Mouse (Mus musculus) left cerebral cortex, adult 8-10 months (tissue): ENCODE results near the gene Cluh. TPM values are rescaled to one million over a fixed set of nuclear protein-coding genes. Genes with fewer than 3 reads are reported as not detected.

Experiments used
- DNase-seq, 2 experiments: peaks; one replicate each; pipeline ENCODE4 v3.0.0; 2022; ENCODE audit warnings: low spot score in 2 of 2
- total RNA-seq, 4 experiments: library from RNA; stranded (reverse); gene quantifications; 2 replicates each; pipeline ENCODE4 v1.2.4; 2022

Gene Cluh
- total RNA-seq, 4 experiments from 2014 or later, result 63.0 to 77.5 (median 73.7) TPM

DNA sequence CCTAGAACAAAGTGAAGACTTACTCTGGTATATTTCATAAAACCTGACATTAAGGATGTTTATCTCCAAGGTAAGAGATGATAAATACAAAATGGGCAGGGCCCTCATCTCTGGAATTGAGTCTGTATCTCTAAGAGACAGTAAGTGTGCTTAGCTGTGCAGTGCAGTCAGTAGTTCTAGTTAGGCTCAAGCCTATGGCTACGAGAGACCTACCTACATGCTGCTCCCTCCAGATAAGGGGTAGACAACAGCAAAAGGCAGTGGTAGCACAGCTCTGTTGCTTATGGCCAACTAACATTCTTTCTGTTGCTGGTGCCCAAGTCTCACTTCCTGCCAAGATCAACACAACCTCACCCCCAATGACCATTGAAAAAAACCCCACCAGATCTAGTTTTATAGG, 24.3 kb downstream of the Cluh start:
- no peak for DNase-seq

DNA sequence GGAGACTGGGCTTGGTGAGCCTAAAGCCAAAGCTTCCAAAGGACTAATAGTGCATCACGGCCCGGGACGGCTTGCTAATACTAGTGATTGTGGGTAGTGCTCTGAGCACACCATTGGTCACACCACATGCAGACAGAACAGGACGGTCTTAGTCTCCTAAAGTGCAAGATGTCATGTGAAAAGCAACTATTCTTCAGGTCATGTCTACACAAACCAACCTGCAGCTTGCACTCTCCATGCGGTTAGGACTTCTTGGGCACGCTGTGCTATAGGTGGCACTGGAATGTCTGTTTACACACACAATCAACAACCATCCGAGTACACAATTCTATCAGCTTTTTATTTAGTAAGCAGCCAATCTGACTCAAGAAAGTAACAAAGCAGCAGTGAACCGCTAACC, 25.4 kb downstream of the Cluh start:
- DNase-seq, result no peak

DNA sequence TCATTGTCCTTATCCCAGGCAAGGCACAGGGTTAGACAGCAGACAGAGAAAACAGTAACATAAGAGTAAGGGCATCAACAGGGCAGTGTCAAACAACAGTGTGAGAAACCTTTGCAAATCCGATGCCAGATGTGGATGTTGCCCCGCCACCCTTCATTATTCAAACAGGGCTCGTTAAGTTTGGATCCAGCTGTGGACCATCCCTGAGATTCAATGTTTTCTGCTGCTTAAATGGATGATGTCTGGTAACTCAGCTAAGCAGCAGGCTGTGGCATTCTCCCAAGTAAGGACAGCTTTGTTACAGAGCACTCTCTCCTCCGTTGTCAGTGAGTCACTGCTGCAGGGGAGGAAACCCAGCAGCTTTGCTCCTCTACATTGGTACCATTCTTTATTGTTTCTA, 25.9 kb downstream of the Cluh start:
- DNase-seq, result peak in 1 of 2 experiments; percentile 67

DNA sequence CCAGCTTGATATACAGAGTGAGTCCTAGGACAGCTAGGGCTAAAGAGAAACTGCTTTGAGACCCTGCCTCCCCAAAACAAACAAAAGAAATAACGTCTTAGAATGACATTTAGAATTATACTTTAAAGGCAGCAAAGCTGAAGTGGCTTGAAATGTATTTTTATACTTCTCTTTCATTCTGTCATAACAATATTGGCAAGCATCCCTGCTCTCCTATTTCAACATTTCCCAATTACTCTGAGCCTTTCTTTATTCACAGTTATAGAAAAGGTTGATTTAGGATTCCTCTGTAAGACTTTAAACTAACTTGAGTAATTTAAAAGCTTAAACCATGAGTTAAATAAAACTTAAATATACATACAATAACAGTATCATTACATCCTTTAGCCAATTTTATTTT, 42.9 kb downstream of the Cluh start:
- no peak for DNase-seq

DNA sequence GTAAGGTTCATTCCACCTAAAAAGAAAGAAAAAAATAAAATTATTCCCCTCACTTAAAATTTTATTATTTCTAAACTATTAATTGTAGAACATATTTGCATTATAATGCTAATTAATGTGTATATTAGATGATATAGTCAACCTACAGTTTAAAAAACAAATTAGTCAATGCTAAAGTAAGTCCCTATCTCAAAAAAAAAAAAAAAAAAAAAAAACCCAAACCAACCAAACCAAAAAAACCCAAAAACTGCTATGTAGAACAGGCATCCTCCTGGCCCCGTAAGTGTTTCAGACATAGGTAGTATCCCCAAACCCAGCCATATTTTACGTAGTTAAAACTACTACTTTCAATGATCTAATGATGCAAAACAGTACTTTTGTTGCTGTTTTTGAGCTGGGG, 50.2 kb downstream of the Cluh start:
- DNase-seq, result no peak

DNA sequence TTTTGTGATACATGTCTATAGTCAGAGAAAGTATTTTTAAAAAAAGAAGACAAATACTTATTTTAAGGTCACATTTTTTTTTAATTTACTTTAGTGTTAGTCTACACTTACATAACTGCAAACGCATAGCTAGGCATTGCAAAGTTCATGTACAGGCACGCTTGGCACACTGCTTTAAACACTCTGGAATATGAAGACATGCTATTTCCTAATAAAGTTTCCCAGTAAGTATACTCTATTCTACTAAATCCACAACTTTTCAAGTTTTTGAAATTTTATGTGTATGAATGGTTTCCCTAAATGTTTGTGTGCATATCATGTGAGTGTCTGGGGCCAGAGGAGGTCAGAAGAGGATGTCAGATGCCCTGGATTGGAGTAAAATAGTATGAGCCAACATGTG, 54.8 kb downstream of the Cluh start:
- DNase-seq, result no peak

DNA sequence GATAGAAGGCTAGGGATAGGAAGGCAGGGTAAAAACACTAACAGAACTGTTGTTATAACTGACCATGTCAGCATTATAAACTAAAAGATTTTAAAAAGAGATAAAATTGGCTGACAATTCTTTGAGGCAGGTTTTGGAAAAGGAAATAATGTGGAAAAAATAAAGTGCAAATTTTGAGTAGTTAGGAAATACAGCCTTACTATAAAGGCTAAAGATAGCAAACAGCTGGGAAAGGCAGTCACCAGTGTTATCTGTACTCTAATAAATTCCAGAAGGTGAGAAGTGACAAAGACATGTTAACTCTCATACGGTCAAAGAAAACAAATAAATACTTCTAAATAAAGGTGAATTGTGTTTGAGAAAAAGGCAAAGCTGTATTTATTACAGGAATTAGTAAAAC, 59.5 kb downstream of the Cluh start:
- DNase-seq, result no peak

DNA sequence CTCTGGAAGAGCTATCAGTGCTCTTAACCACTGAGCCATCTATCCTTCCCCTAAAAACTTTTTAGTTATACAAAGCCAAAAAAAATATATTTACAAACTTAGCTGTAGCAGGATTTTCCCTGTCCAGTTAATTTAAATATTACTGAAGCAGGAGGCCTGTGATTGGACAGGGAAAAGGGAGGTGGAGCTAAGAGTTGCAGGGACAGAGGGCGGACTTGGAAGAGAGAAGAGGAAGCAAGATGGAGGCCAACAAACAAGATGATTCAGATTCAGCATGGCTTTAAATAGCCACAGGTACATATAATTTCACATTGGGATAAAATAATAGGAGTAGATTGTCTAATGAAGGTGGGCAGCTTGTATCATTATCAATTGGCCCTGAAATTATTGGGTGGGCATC, 61.4 kb downstream of the Cluh start:
- DNase-seq, result no peak

DNA sequence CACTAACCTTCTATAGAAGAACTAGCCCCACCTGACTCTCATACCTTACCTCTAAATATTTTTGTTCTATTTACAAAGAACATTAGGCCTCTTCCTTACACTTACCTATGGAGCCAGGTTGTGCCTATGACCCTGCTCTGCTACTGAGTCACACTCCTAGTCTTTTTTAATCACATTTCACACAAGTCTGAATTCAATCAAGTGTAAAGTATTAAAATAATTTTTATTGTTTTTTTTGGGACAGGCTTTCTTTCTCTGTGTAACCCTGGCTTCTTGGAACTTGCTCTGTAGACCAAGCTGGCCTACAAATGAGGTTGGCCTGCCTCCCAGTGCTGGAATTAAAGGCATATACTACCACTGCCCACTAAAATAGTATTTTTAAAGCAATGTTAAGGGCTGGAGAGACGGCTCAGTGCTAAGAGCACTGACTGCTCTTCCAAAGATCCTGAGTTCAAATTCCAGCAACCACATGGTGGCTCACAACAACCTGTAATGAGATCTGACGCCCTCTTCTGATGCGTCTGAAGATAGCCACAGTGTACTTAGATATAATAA, 66.8 kb downstream of the Cluh start:
- no peak for DNase-seq

Other genes with a start within 250 kb of the Cluh start
- 100 to 1,000 TPM; 154 to 168 (median 162) TPM for gene Rap1gap2, start 38.6 kb upstream of the Cluh start, total RNA-seq
- 10 to 100 TPM; 30.5 to 36.7 (median 32.7) TPM for gene Ccdc92b, start 29.9 kb upstream of the Cluh start, total RNA-seq
- 100 to 1,000 TPM; 355 to 437 (median 395) TPM for gene Pafah1b1, start 75.2 kb downstream of the Cluh start, total RNA-seq
- 10 to 100 TPM; 19.4 to 25.3 (median 24.4) TPM for gene Mettl16, start 121.3 kb downstream of the Cluh start, total RNA-seq
- gene Mnt, start 181.4 kb downstream of the Cluh start, total RNA-seq, result 10 to 100 TPM; 31.4 to 36.4 (median 33.8) TPM
- 10 to 100 TPM; 80.5 to 93.7 (median 88.2) TPM for gene Sgsm2, start 247.6 kb downstream of the Cluh start, total RNA-seq
- 10 to 100 TPM; 29.8 to 38.1 (median 30.8) TPM for gene Tsr1, start 248.6 kb downstream of the Cluh start, total RNA-seq